Mouse (Mus musculus) adrenal gland, postnatal 25 days (tissue): ENCODE data around the gene Dhrs2. TPM values are rescaled to one million over a fixed set of nuclear protein-coding genes. Genes with fewer than 3 reads are reported as not detected.

Experiments used
- DNase-seq: peaks from one replicate; pipeline ENCODE4 v3.0.0; 2021; ENCODE audit warnings: mixed read lengths
- long read RNA-seq: library from polyadenylated mRNA; stranded (forward); transcript quantifications from one replicate; pipeline ENCODE4 v2.0.0, GENCODE M21; 2021
- total RNA-seq: library from RNA; stranded (reverse); gene quantifications from 2 replicates; pipeline ENCODE4 v1.2.3, GENCODE M21; 2021

Gene Dhrs2
- not detected in 2 replicates for total RNA-seq
- long read RNA-seq, result 0 reads

DNA sequence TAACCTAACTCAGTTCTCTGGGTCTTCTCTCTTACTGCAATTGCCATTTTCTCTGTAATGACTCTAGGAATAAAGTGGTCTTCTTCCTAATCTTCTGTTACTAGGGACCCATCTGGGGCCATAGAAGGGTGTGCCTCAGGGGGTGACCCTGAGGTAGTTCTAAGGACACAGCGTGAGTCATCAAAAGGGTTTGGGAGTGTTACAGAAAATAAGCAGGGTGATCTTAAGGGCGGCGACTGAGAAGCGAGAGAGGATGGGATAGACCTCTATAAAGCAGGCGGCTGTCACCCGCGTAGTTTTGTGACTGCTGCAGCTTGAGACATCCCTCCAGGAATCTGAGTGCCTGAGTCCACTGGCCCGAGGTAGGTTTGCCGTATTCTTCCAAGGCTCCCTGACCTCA is at the start of gene Dhrs2:
Dhrs2 (plus strand) TSS at position 301 of the 400 bp plus-strand sequence.
- DNase-seq, result no peak

DNA sequence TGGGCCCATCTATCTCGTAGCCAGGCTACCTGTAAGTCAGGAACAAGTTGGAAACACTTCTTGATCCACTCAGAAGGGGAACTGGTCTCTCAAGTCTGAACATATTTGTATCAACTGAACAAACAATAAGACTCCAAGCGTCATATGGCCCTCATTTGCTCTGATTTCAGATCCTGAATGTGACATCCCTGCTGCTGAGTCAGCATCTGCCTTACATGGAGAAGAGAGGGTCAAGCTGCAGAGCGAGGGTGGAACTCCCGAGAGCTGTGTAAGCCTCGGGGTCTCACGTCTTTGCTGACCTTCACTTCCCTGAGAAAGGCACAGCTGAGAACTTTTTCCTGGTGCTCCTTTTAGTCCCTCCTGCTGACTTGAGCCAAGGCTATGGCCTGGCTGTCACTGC is 47.6 kb upstream of the Dhrs2 start:
- DNase-seq, result no peak

- DNase-seq, result peak; percentile 72
These were observed 44.5 kb upstream of the Dhrs2 start for GRCm38 (mm10) chr14:55177274-55177673.

DNA sequence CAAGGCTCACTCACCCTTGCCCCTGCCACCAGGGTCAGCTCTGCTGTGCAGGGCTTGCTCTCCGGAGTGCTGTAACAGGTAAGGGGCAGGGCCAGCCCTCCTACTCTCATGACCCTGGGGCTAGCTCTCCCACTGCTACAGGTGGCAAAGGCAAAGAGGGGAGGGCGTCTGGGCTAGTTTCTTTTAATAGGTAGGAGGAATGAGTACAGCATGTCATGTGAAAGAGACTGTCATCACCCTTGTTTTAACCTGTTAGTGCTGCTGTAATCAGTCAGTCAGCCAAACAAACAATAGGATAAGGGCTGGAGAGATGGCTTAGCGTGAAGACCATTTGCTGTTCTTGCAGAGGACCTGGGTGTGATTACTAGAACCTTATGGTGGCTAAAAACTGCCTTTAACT is 40.9 kb upstream of the Dhrs2 start:
- no peak for DNase-seq

- DNase-seq, result no peak
These were observed 38.6 kb upstream of the Dhrs2 start for GRCm38 (mm10) chr14:55183231-55183630.

DNA sequence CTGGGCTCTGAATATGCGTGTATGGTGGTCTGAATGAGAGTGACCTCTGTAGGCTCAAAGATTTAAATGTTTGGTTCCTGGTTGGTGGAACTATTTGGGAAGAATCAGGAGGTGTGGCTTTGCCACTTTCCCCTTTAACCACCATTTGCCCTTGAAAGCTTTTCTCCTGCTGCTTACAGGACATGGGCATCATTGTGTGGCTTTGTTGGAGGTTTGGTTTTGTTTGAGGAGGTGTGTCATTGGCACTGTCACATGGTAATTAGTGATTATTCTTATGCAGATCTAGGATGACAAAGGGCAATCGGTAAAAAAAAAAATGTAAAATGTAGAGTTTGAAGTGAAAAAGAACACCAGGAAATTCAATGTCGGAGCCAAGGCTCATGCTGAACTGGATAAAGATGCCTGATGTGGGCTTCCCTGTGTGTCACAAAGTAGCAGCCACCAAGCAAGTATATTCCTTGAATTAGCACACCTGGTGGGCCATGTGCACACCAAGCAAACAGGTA is 37.1 kb upstream of the Dhrs2 start:
- no peak for DNase-seq

- no peak for DNase-seq
These were observed 33.3 kb upstream of the Dhrs2 start for GRCm38 (mm10) chr14:55188491-55188890.

- DNase-seq, result no peak
These were observed 32.4 kb upstream of the Dhrs2 start for GRCm38 (mm10) chr14:55189351-55189769.

DNA sequence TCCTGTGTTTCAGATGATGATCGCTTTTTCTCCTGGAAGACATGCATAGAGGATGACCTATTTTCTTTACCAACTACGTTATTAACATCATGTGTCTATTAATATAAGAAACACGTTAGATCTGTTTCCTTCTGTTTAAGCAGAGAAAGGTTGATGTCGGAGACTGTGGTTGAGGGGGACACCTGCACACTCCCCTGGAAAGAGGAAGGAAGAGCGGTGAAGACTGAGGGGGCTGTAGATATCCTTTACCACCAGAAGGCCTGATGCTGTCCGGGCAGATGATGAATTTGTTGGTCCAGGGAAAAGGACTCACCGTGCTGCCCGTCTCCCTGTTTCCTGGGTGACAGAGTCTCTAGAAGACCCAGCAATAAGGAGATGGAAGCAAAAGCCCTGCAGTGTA is 28.5 kb upstream of the Dhrs2 start:
- DNase-seq, result no peak

GRCm38 (mm10) chr14:55193876-55194635 is 27.8 kb upstream of the Dhrs2 start:
- peak; percentile 20 for DNase-seq

DNA sequence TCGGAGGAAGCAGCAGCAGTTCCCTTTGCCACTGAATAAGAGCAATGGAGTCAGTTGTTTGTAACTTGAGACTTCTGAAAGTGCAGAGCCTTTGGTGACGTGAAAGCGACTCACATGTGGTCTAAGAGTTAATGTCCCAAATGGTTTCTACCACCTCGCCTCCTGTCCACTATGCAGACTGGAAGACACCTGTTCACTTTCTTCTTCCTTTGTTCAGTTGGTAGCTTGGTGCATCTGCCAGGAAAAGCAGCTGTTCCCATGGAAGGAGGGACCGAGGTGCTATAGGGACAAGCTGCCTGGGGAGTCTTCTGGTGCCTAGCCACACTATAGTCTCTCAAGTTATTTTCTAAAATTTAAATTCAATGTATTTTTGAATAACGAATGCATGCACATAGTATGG is 27.0 kb upstream of the Dhrs2 start:
- no peak for DNase-seq

GRCm38 (mm10) chr14:55197121-55197520 is 24.7 kb upstream of the Dhrs2 start:
- DNase-seq, result no peak

- no peak for DNase-seq
These were observed 23.6 kb upstream of the Dhrs2 start for GRCm38 (mm10) chr14:55198187-55198586.

GRCm38 (mm10) chr14:55204544-55204943 is 17.3 kb upstream of the Dhrs2 start:
- DNase-seq, result no peak

DNA sequence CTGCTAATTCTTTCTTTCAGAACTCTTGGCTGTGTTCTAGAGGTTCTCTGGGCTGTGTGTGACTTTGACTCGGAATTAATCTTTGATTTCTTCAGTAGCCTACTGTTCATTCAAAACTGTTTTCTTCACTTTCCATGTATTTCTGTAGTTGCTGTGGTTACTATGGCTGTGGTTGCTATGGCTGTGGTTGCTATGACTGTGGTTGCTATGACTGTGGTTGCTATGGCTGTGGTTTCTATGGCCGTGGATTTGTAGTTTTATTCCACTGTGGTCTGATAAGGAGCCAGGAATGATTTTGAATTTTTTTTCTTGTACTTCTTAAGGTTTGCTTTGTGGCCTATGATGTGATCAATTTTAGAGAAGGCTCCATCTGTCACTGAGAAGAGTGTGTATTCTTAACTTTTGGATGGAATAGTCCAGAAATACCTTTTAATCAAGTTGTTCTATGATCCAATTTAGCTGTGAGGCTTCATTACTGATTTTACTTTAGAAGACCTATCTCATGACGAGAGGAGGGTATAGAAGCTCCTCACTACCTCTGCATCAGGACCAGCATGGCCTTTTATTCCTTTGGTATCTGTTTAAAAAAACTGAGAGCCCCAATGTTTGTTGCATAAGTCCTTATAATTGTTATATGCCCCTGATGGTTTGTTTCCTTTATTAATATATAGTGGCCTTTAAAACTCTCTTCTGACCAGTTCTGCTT is 16.6 kb upstream of the Dhrs2 start:
- DNase-seq, result no peak

DNA sequence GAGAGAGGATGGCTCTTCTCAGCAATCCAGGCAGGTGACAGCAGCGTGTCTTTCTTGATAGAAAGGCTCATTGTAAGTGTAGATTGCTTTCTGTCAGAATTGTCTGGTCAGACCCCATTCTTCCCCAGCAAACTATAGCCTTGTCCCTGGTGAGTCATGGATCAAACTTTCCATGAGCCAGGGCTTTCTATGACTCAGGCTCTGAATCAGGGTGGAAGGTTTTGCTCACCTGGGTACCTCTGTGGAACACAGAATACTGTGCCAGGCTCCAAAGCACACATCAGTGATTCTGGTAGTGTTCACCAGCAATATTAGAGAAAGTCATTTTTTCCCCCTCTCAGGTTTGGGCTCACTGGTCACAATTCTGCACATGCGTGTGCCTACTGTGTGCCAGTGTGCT is 13.5 kb upstream of the Dhrs2 start:
- DNase-seq, result no peak

GRCm38 (mm10) chr14:55213621-55214020 is 8.2 kb upstream of the Dhrs2 start:
- no peak for DNase-seq

- peak; percentile 55 for DNase-seq
These were observed 7.3 kb upstream of the Dhrs2 start for GRCm38 (mm10) chr14:55214507-55214906.

GRCm38 (mm10) chr14:55223172-55223571 is 1.4 kb downstream of the Dhrs2 start:
- no peak for DNase-seq

GRCm38 (mm10) chr14:55234639-55235038 is 12.8 kb downstream of the Dhrs2 start:
- DNase-seq, result no peak

GRCm38 (mm10) chr14:55236685-55237084 is 14.9 kb downstream of the Dhrs2 start:
- DNase-seq, result no peak

DNA sequence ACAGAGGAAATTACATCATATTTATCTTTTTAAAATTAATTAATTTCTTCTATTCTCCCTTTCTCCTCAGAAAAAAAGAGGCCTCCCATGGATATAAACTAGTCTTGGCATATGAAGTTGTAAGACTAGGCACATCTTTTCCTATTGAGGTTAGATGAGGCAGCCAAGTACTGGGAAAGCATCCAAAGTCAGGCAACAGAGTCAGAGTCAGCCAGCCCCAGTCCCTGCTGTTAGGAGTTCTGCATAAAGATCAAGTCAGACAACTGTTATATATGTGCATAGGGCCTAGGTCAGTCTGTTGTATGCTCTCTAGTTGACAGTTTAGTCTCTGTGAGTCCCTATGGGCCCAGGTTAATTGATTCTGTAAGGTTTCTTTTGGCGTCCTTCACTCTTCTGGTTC is 20.9 kb downstream of the Dhrs2 start:
- DNase-seq, result no peak

DNA sequence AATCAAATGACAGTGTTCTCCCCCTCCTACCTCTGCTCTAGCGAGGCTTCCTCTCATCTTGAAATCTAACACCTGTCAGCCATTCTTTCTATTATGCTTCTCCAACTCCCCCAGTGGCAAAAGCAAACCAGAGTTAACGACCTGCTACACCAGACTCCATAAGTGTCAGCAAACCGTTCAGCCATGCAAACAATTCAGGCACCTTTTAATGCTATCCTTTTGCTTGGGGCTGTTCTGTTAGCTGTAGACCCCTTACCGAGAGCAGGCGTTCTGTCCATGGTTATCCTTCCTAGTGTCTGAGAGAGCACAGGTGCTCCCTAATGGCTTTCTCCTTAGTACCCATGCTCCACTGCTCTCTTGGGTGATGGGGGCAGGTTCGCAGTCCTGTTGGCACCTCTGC is 25.4 kb downstream of the Dhrs2 start:
- no peak for DNase-seq

- DNase-seq, result no peak
These were observed 26.5 kb downstream of the Dhrs2 start for GRCm38 (mm10) chr14:55248284-55248683.
